Mouse (Mus musculus): ENCODE measurements at regions not wholly inside any gene's neighbourhood (a gene's known extent, or its start where the extent isn't known, plus 50 kb on each side); places are given as distances from the start of the nearest gene placed in this dataset.

DNA sequence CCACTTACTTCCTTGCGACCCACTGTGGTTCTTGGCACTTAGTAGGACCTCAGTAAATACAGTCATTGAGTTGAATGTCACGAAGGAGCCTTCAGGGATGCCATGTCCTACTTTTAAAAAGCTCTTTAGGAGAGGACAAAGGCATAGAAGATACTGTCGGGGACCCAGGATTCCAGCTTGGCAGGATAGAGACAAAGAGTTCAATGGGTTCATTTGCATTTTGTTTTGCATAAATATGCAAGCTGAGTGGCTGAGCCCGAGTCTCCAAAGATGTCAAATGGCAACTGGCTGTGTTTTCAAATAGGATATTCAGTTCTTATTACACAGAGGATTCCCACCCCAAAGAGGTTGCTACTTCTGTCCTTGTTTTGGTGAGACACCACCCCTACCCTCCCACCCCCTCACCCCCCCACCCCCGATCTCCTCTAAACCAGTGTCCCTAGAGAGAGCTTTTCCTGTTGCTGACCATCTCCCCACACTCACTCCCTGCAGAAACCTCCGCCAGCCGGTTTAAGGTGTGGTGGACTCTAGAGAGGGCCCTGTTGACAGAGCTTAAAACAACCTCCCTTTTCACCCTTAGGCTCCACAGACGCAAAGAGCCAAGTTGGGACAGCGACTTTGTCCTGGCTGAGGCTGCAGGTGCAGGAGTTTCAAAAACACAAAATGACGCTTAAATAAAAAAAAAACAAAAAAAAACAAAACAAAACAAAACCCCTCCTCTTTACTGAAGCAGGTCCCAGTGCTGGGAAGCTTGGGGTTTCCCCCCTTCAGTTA, 57.9 kb downstream of the Sox9 start:
- no peak for DNase-seq (ENCODE audit: low read depth)

DNA sequence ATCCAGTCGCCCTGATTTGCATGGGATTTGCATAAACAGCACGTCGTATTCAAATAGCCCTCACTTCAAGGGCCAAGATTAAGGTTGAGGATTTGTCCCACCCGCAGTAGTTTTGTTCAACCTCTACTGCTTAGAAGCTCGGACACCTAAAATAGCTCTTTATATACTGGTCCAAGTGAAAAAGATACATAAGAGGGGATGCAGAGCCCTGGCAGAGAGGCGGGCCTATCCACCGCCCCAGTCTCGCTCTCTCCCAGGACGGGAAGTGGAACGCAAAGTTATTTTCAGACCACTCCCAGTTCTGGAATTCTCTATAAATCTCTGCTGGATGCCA, 58.4 kb downstream of the Sox9 start:
- no peak for DNase-seq (ENCODE audit: low read depth)

DNA sequence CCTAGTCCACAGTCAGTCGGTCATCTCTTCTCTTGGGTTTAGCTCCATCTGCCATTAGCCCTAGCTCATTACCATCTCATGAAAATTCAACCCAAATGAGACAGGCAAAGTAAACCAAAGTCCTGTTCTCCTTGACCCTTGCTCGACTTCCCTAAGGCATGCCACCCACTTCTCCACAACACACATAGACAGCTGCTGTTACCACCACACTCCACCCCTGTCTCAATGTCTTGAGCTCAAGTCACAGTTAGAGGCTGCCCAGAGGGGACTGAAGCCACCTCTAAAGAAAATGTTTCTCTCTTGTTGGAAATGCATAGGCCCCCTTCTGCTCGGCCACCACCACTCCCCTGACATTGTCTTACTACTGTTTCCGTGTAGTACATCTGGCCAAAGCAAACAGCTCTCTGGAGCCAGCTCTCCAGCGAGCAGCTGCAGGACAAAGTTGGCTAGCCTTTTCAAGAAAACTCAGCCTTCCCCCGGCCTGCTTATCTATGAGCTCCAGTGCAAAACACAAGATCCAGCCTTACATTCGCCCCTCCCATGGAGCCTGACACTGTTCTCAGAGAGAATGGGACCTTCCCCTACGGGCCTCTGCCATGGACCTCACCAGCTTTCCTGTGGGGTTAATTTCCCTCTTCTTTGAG, 62.4 kb downstream of the Sox9 start:
- no peak for DNase-seq (ENCODE audit: low read depth)

GRCm38 (mm10) chr11:112847146-112847545, 65.1 kb downstream of the Sox9 start:
- no peak for DNase-seq (ENCODE audit: low read depth)

GRCm38 (mm10) chr11:112847851-112848250, 65.8 kb downstream of the Sox9 start:
- DNase-seq (ENCODE audit: low read depth), result no peak

DNA sequence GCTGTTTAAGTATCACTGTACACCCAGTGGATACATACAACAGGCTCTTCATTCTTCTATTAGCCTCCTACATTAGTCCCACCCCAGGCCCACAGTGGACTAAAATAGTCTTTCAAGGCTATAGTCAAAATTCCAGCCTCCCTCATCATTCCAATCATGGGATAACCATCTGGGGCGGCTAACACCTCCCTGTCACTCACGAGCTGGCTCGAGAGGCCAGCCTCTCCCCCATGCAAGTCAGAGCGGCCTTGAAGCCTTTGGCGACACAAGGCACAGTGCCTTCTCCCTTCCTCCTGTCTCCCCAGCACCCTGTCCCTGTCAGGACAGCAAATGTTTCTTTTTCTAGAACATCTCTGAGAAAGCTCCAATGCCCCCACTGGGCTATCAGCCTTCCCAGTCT, 68.0 kb downstream of the Sox9 start:
- no peak for DNase-seq (ENCODE audit: low read depth)

DNA sequence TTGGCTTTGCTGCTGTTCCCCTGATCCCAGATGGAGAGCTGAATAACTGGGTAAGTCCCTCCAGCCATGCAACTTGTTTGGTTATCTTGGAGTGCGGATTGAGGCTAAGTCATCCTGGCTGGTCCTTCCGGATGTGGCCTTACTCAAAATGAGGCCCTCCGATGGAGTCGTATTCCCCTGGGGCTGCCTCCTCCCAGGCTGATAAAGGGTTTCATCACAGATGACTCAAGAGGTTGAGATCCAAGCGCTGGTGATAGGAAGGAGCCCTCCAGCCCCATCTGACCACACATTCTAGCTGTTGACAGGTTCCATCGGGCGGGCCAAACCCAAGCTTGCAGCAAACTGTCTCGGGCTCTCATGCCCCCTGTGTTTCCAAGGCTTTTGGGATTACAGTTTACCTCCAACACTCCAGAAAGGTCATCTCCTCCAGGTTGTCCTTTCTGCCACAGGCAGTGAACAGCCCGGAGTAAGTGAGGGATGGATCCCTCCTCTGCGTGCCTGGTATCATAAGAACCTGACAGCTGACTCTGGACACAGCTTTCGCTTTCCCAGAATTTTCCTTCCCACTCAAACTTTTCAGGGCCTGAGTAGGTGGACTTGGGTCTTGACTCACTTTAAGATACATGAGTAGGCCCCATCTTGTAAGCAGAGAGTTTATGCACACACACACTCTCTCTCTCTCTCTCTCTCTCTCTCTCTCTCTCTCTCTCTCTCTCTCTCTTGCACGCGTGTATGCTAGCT, 68.7 kb downstream of the Sox9 start:
- no peak for DNase-seq (ENCODE audit: low read depth)

- no peak for DNase-seq (ENCODE audit: low read depth)
Measured at GRCm38 (mm10) chr11:112851321-112851720, 69.3 kb downstream of the Sox9 start.

- no peak for DNase-seq (ENCODE audit: low read depth)
Measured at GRCm38 (mm10) chr11:112855975-112856374, 74.0 kb downstream of the Sox9 start.

- no peak for DNase-seq (ENCODE audit: low read depth)
Measured at GRCm38 (mm10) chr11:112859309-112859708, 77.3 kb downstream of the Sox9 start.

DNA sequence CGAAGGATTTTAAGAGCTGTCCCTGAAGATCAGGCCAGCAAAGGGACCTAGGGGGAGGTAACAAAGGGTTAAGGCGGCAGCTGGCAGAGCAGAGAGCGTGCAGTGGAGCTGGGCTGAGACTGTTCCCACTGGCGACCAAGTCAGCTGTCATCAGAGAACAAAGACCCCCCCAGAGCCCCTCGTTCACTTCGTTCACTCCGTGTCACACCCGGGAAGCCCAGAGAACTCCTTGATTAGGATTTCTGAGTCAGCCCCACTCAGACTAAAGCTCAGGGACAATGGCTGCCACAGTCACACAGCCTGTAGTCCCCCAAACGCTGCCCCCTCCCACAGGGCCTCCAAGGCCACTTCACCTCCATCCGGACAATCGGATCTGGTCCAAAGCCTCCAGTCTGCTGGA, 78.8 kb downstream of the Sox9 start:
- no peak for DNase-seq (ENCODE audit: low read depth)

DNA sequence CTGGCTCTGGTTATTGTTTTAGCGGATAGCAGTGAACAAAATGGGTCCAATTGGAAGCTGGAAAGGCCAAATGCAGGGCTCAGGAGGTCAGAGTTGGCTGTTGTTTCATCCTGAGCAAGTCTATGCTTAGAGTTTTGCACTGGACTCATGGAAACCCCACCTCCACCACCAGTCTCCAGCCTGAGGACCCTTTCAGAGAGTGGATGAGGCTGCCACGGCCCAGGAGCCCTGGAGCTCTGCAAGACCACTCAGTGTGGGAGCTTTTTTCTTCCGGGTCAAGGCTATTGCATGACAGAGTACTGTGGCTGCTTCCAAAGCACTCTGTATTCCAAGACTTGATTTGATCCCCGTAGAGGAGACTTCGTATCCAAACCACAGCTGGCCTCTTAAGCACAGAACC, 79.2 kb downstream of the Sox9 start:
- DNase-seq (ENCODE audit: low read depth), result no peak

GRCm38 (mm10) chr11:112865836-112866235, 83.8 kb downstream of the Sox9 start:
- no peak for DNase-seq (ENCODE audit: low read depth)

DNA sequence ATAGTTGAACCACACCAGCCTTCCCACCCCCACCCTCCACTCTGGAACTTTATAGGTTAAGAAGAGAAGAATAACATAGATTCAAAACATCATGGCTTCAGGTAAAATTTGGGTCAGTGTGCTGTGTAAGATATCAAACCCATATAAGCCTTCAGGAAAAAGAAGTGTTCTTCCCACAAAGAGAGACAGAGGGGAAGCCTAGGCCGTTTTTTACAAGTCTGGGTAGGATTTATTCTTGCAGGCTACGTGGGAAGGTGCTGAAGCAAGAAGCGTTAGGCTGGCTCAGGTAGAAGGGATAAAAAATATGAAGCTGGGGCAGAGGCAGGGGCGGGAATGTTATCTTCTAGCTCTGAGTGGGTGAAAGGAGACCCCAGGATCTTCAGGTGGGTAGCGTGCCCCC, 87.5 kb downstream of the Sox9 start:
- DNase-seq (ENCODE audit: low read depth), result no peak

- DNase-seq (ENCODE audit: low read depth), result no peak
Measured at GRCm38 (mm10) chr11:112870201-112871035, 88.4 kb downstream of the Sox9 start.

DNA sequence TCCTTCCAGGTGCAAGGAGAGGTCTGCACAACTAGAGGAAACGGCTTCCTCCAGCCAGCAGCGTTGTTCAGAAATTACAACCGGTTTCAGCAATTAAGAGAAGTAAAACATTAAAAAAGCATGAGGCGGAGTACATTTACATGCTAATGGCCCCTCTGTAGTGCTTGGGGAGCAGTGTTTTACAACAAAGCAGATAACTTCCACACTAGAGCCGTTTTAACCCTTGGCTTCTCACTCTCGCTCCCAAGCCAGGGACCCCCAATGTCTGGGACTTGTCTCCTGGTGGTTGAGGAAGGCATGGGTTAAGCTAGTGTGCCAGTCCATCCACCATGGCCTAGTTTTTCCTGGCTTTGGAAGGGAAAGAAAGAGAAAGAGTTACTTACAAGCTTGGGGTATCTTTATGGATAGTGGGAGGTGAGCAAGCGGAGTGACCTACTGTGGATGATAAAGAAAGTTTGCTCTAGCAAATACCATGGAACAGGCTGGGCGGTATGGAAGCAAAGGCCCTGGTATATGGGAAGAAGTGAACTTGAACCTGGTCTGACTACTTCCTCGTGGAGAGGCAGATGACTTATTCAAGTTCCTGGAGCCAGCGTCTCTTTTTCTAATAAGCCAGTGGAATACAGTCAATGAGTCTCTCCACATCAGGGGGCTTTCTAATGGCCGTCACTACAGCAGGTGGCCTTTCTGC, 90.8 kb downstream of the Sox9 start:
- DNase-seq (ENCODE audit: low read depth), result no peak

DNA sequence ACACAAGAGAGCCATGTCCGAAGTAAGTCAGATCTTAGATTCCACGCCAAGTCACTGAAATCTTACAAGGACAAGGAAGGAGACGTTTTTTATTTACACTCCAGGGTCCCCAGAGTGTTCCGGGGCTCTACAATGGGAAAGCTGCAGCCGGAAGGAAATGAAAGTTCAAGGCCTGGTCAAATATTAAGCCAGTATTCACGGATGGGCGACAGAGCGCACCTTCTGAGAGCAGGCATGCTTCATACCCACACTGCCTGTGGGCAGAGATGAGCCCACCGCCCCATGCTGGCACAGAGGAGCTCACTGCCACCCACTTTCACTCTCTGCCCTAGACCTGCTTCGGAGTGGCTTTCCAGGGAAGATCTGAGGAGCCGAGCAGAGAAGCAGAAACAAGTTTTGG, 92.2 kb downstream of the Sox9 start:
- DNase-seq (ENCODE audit: low read depth), result no peak

- DNase-seq (ENCODE audit: low read depth), result no peak
Measured at GRCm38 (mm10) chr11:112876226-112876625, 94.2 kb downstream of the Sox9 start.

DNA sequence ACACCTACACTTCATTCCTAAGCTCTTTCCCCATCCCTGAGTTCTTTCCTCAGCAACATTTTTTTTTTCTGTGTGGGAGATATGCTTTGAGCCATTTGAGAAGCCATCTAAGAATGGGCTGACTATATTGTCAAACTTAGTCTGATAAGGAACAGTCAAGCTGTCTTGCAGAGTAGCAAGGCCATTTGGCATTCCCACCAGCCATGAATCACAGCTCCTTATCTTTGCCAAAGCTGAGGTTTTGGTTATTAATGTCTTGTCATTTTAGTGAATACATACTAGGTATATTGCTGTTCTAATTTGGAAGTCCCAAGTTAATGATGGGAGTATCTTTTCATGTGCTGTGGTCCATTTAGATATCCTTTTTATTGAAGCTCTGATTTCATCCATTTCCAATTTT, 96.4 kb downstream of the Sox9 start:
- no peak for DNase-seq (ENCODE audit: low read depth)

DNA sequence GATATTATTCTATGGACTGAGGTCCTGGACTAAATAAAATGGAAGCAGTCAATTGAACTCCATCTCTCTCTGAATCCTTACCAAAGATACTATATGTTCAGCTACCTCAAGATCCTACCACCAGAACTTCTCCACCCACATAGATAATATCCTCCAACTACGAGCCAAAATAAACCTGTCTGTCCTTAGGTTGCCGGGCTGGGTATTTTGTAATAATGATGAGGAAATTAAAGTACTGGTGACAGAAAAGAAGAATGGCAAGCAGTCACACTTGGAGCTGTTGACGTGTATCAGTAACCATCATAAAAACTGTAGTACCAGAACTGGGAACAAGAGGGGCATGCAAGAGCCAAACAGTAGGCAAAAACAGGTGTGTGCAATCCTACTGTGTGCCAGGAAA, 98.7 kb downstream of the Sox9 start:
- DNase-seq (ENCODE audit: low read depth), result peak; percentile 84

DNA sequence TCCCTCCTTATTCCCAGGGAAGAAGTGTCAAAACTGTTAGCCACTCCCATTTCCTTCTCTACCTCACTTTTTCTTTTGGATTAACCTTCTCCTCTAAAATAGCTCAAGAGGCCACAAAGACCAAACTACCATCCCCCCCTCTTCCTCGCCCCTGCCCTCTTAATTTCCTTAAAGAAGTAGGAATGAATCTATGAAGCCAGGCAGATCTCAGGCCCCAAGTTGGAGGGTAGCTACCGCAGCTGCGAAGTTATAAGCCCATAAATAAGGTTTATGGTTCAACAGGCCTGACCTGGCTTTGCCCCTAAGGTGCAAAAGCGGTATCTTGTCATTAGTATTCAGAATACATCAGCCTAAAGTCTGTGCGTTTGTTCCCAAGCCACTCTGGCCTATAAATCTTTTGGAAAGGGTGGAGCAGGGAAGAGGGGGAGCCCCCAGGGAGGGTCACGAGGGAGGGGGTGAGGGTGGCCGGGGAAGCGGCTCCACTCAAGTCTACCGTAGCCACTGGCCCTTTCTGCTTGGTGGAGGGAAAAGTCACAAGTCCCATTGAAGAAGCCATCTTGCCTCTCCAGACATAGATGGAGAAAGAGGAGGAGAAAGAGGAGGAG, 103.4 kb downstream of the Sox9 start:
- no peak for DNase-seq (ENCODE audit: low read depth)

Measured in gonadal fat pad, adult 2 months (tissue).